ENCODE assay signal across 31 mouse cellular contexts in genomic region chr17:61578895-61579294, GRCm38 (mm10).
"Had no signal": no experiment of that assay in that cellular context is flagged by ENCODE, and none has a peak within 500 bp of the region (broad histone marks: within the 10 kb centered on the region; RNA-seq: fewer than 3 reads in every experiment).

No protein-coding gene starts in this region.

- H3K4me3 ChIP-seq: limb, embryonic 10.5 days; limb, embryonic 12.5 days; limb, embryonic 13.5 days; limb, embryonic 15.5 days; liver, embryonic 12.5 days; liver, embryonic 13.5 days; liver, embryonic 15.5 days; lung, embryonic 15.5 days; megakaryocyte, embryonic 14.5 days; midbrain, embryonic 10.5 days; midbrain, embryonic 12.5 days; midbrain, embryonic 13.5 days; midbrain, embryonic 15.5 days; myocyte; neural tube, embryonic 12.5 days; neural tube, embryonic 13.5 days had no signal

- ATAC-seq: liver, embryonic 12.5 days; liver, postnatal 0 days; lung, postnatal 0 days; midbrain, embryonic 13.5 days; midbrain, embryonic 15.5 days; midbrain, embryonic 16.5 days had no signal

- H3K27me3 ChIP-seq: limb, embryonic 12.5 days; limb, embryonic 13.5 days; limb, embryonic 15.5 days; liver, embryonic 12.5 days; liver, embryonic 13.5 days; liver, embryonic 15.5 days; lung, embryonic 15.5 days; megakaryocyte, embryonic 14.5 days; midbrain, embryonic 12.5 days; midbrain, embryonic 13.5 days; midbrain, embryonic 15.5 days; neural tube, embryonic 12.5 days; neural tube, embryonic 13.5 days had no signal

- H3K9me3 ChIP-seq: limb, embryonic 10.5 days; limb, embryonic 12.5 days; limb, embryonic 13.5 days; limb, embryonic 15.5 days; liver, embryonic 12.5 days; liver, embryonic 13.5 days; liver, embryonic 15.5 days; lung, embryonic 15.5 days; megakaryocyte, embryonic 14.5 days; midbrain, embryonic 10.5 days; midbrain, embryonic 12.5 days; midbrain, embryonic 13.5 days; midbrain, embryonic 15.5 days; neural tube, embryonic 12.5 days; neural tube, embryonic 13.5 days had no signal

- H3K4me2 ChIP-seq: limb, embryonic 12.5 days; limb, embryonic 13.5 days; limb, embryonic 15.5 days; liver, embryonic 11.5 days; liver, embryonic 12.5 days; liver, embryonic 13.5 days; liver, embryonic 15.5 days; lung, embryonic 15.5 days; midbrain, embryonic 11.5 days; midbrain, embryonic 12.5 days; midbrain, embryonic 13.5 days; midbrain, embryonic 15.5 days; neural tube, embryonic 12.5 days; neural tube, embryonic 13.5 days had no signal

- DNase-seq: left cerebral cortex, postnatal 4 days; liver; liver, embryonic 13.5 days; liver, postnatal 0 days; lung, adult 18-20 months; lung, adult 2 months; lung, postnatal 10 days; lung, postnatal 14 days; lung, postnatal 4 days; midbrain, embryonic 14.5 days had no signal

- H3K36me3 ChIP-seq: limb, embryonic 10.5 days; limb, embryonic 12.5 days; limb, embryonic 13.5 days; limb, embryonic 15.5 days; liver, embryonic 12.5 days; liver, embryonic 13.5 days; liver, embryonic 15.5 days; lung, embryonic 15.5 days; midbrain, embryonic 10.5 days; midbrain, embryonic 12.5 days; midbrain, embryonic 13.5 days; midbrain, embryonic 15.5 days; neural tube, embryonic 12.5 days; neural tube, embryonic 13.5 days had no signal

- H3K27ac ChIP-seq: limb, embryonic 10.5 days; limb, embryonic 12.5 days; limb, embryonic 13.5 days; limb, embryonic 15.5 days; liver, embryonic 12.5 days; liver, embryonic 13.5 days; liver, embryonic 14.5 days; liver, embryonic 15.5 days; lung, embryonic 15.5 days; macrophage; midbrain, embryonic 10.5 days; midbrain, embryonic 12.5 days; midbrain, embryonic 13.5 days; midbrain, embryonic 15.5 days; neural tube, embryonic 12.5 days; neural tube, embryonic 13.5 days had no signal

- H3K9ac ChIP-seq: limb, embryonic 12.5 days; limb, embryonic 13.5 days; limb, embryonic 15.5 days; liver, embryonic 12.5 days; liver, embryonic 13.5 days; liver, embryonic 14.5 days; liver, embryonic 15.5 days; liver, postnatal 0 days; lung, embryonic 15.5 days; midbrain, embryonic 12.5 days; midbrain, embryonic 13.5 days; midbrain, embryonic 15.5 days; neural tube, embryonic 12.5 days; neural tube, embryonic 13.5 days had no signal

- H3K4me1 ChIP-seq: limb, embryonic 10.5 days; limb, embryonic 12.5 days; limb, embryonic 13.5 days; limb, embryonic 15.5 days; liver, embryonic 12.5 days; liver, embryonic 13.5 days; liver, embryonic 15.5 days; lung, embryonic 15.5 days; megakaryocyte, embryonic 14.5 days; midbrain, embryonic 10.5 days; midbrain, embryonic 12.5 days; midbrain, embryonic 13.5 days; midbrain, embryonic 15.5 days; neural tube, embryonic 12.5 days; neural tube, embryonic 13.5 days had no signal
